Mouse (Mus musculus): ENCODE measurements around the gene Pard3b. TPM values are rescaled to one million over a fixed set of nuclear protein-coding genes. Genes with fewer than 3 reads are reported as not detected.

Pard3b gene
- total and polyA plus RNA-seq, 3 experiments = 0.30 to 0.75 (median 0.63) TPM

DNA sequence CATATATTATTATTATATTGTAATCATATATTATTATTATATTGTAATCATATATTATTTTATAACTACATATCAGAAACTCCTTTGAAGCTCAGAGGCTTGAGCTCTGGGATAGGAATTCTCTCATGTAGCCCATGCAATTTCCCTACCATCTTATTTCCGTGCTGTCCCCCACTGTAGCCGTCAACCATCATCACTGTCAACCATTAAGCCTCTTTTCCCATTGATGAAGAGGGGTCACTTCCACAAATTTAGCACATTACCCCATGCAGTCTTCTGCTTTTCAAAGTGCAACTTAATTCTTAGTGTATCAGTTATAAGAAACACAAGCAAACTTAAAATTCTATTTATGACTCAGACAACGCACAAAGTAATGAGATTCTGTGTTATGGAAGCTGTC, 873.1 kb downstream of the Pard3b start:
- no peak overlapping the region for H3K4me3 ChIP-seq (replicated peaks in 1 of 3; ENCODE audit: low read depth in 2 of 3, low read length in 2 of 3, poor library complexity in 1 of 3)

DNA sequence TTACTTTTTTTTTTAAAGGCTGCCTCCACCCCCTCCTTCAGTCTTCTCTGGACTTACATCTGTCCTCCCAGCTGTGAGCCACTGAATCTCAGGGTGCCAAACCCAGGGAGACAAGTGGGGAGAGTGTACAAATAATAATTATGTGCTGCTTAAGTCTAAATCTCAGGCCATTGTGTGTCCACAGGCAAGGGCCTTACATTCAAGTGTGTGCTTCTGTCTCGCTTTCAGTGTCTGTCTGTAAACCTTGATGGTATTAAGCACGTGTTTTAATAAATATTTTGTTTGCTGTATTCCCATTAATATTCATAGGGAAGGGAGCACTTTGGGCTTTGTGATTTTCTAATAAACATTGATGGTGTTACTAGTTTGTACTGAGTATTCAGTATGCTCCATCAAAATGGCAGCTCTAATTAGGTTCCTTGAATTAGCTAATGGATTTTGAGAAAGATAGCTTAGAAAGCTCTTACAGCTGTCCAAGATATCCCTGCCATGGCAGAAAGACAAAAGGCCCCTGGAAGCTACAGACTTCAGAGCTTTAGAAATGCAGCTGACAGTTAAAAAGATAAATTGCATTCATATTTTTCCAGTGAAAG, 880.1 kb downstream of the Pard3b start:
- no peak overlapping the region for H3K4me3 ChIP-seq (replicated peaks in 1 of 3; ENCODE audit: low read depth in 2 of 3, low read length in 2 of 3, poor library complexity in 1 of 3)
- no peaks in the 10 kb centered on the region for H3K9me3 ChIP-seq (replicated peaks; ENCODE audit: low read length)
- H3K36me3 ChIP-seq (replicated peaks in 1 of 2; ENCODE audit: control insufficient read depth in 1 of 2, insufficient read depth in 1 of 2, low read length in 1 of 2) = no peaks in the 10 kb centered on the region
- no peak overlapping the region for H3K27ac ChIP-seq (ENCODE audit: insufficient read depth, low read depth)
- dilution Hi-C loops (cut with MboI; ENCODE audit: extremely low pct_ligation_motif_present, extremely low pct_unique_long_range_greater_than_20kb, low sequenced_read_pairs) = no loop called here
- DNase-seq (ENCODE audit: extremely low read depth) = no peak
- H3K27me3 ChIP-seq (replicated peaks) = no peaks in the 10 kb centered on the region
- H3K4me1 ChIP-seq (ENCODE audit: control insufficient read depth in 1 of 2, insufficient read depth in 2 of 2) = peaks cover 0 to 5% of the 10 kb centered on the region in 2 experiments; a peak in 1 of 4 replicates
- H3K9ac ChIP-seq (ENCODE audit: insufficient read depth, low read depth) = no peak overlapping the region
- in situ Hi-C loops (cut with MboI; ENCODE audit: low pct_ligation_motif_present, low pct_unique_long_range_greater_than_20kb, low sequenced_read_pairs) = no loop called here
- H3K4me2 ChIP-seq (ENCODE audit: insufficient read depth, low read depth, poor library complexity, severe bottlenecking) = no peak overlapping the region
- no peak for TF ChIP-seq RAD21 (IDR thresholded peaks at IDR 0.05; ENCODE audit: low read depth, low read length)
- no peak for TF ChIP-seq CHD2 (IDR thresholded peaks at IDR 0.05; ENCODE audit: low read length)
- no peak for TF ChIP-seq ETS1 (conservative IDR thresholded peaks at IDR 0.05; ENCODE audit: low read depth, low read length)
- TF ChIP-seq CHD1 (IDR thresholded peaks at IDR 0.05; ENCODE audit: low read depth, low read length) = no peak
- no peak for TF ChIP-seq MAX (IDR thresholded peaks at IDR 0.05; ENCODE audit: low read length)
- TF ChIP-seq POLR2A (IDR thresholded peaks at IDR 0.05; ENCODE audit: low read depth, low read length) = no peak
- TF ChIP-seq NELFE (IDR thresholded peaks at IDR 0.05; ENCODE audit: low read depth, low read length) = no peak
- TF ChIP-seq USF2 (conservative IDR thresholded peaks at IDR 0.05; ENCODE audit: low read depth, low read length) = no peak
- TF ChIP-seq USF1 (IDR thresholded peaks at IDR 0.05; ENCODE audit: low read depth, low read length) = no peak
- no peak for TF ChIP-seq MEF2A (IDR thresholded peaks at IDR 0.05; ENCODE audit: borderline replicate concordance, low read depth, low read length)
- no peak for TF ChIP-seq BHLHE40 (IDR thresholded peaks at IDR 0.05; ENCODE audit: low read depth, low read length)
- no peak for TF ChIP-seq EP300 (IDR thresholded peaks at IDR 0.05; ENCODE audit: low read length)
- no peak for TF ChIP-seq UBTF (IDR thresholded peaks at IDR 0.05; ENCODE audit: low read depth, low read length)
- TF ChIP-seq MAFK (IDR thresholded peaks at IDR 0.05; ENCODE audit: insufficient replicate concordance, low read length) = no peak
- TF ChIP-seq TBP (conservative IDR thresholded peaks at IDR 0.05; ENCODE audit: low read depth, low read length) = no peak
- no peak for TF ChIP-seq POLR2AphosphoS2 (IDR thresholded peaks at IDR 0.05; ENCODE audit: low read depth, low read length)
- no peak for TF ChIP-seq MXI1 (IDR thresholded peaks at IDR 0.05; ENCODE audit: low read depth, low read length)
- no peaks in the 10 kb centered on the region for H3K79me2 ChIP-seq (replicated peaks; ENCODE audit: control insufficient read depth, extremely low read depth, insufficient read depth, poor library complexity, severe bottlenecking)

More for the DNA sequence above, 873.1 kb downstream of the Pard3b start:
- Histone ChIP-seq H3K79me2 (replicated peaks; ENCODE audit: control insufficient read depth, extremely low read depth, insufficient read depth, poor library complexity, severe bottlenecking) (no peaks in the 10 kb centered on the region), H3K27me3 (replicated peaks) (no peaks in the 10 kb centered on the region), H3K4me1 (ENCODE audit: control insufficient read depth in 1 of 2, insufficient read depth in 2 of 2) (no peaks in the 10 kb centered on the region), H3K4me2 (ENCODE audit: insufficient read depth, low read depth, poor library complexity, severe bottlenecking) (no peak overlapping the region), H3K9ac (ENCODE audit: insufficient read depth, low read depth) (no peak overlapping the region), H3K9me3 (replicated peaks; ENCODE audit: low read length) (no peaks in the 10 kb centered on the region), H3K27ac (ENCODE audit: insufficient read depth, low read depth) (no peak overlapping the region), H3K36me3 (replicated peaks in 1 of 2; ENCODE audit: control insufficient read depth in 1 of 2, insufficient read depth in 1 of 2, low read length in 1 of 2) (no peaks in the 10 kb centered on the region)
- in situ Hi-C loops (cut with MboI; ENCODE audit: low pct_ligation_motif_present, low pct_unique_long_range_greater_than_20kb, low sequenced_read_pairs) (no loop called here), dilution Hi-C loops (cut with MboI; ENCODE audit: extremely low pct_ligation_motif_present, extremely low pct_unique_long_range_greater_than_20kb, low sequenced_read_pairs) (no loop called here)
- no peak for DNase-seq (ENCODE audit: extremely low read depth)
- TF ChIP-seq USF2 (conservative IDR thresholded peaks at IDR 0.05; ENCODE audit: low read depth, low read length) (no peak), UBTF (IDR thresholded peaks at IDR 0.05; ENCODE audit: low read depth, low read length) (no peak), JUND (conservative IDR thresholded peaks at IDR 0.05; ENCODE audit: low read depth, low read length) (no peak), E2F4 (IDR thresholded peaks at IDR 0.05; ENCODE audit: insufficient replicate concordance, low read depth, low read length) (no peak), RCOR1 (conservative IDR thresholded peaks at IDR 0.05; ENCODE audit: low read depth, low read length) (no peak), USF1 (IDR thresholded peaks at IDR 0.05; ENCODE audit: low read depth, low read length) (no peak), ELF1 (IDR thresholded peaks at IDR 0.05; ENCODE audit: low read depth, low read length) (no peak), PAX5 (IDR thresholded peaks at IDR 0.05; ENCODE audit: low read length) (no peak), SIN3A (IDR thresholded peaks at IDR 0.05; ENCODE audit: low read length) (no peak), IRF4 (IDR thresholded peaks at IDR 0.05; ENCODE audit: low read depth, low read length) (no peak), SMC3 (IDR thresholded peaks at IDR 0.05; ENCODE audit: low read depth, low read length) (no peak), BHLHE40 (IDR thresholded peaks at IDR 0.05; ENCODE audit: low read depth, low read length) (no peak)
